Mouse (Mus musculus) CH12F3 (cell line): ENCODE measurements around the gene Gmpr.

ENCODE experiments used
- in situ Hi-C: fragments of 300-500 bp; cut with MboI; formaldehyde crosslinking; loops from 2 replicates; pipeline ENCODE4 v1.14.3; 2020; ENCODE audit warnings: low sequenced_read_pairs

Gmpr gene

GRCm38 (mm10) chr13:45595416-45595815 is 88.2 kb downstream of the Gmpr start:
- in situ Hi-C loops: no loop called here

GRCm38 (mm10) chr13:45599831-45600230 is 92.6 kb downstream of the Gmpr start:
- in situ Hi-C loops: no loop called here

DNA sequence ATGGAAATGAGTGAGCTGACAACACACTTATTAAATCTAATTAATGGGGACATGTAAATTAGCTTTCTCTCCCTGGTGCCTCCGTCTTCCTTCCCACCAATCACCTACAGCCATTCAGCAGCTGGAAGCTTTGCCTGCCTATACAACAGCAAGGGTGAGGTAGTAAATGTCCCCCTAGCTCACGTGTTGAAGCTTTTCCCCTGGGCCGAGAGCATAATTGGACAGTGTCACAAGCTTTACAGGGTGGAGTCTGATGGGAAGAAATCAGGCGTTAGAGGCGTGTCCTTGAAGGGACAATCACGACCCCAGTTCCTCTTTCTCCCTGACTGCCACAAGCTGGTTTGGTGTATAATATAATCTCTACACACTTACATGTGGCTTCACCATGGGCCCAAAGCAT is 93.2 kb downstream of the Gmpr start:
- in situ Hi-C loops: no loop called here
